Mouse (Mus musculus): ENCODE data around the gene Ntng2. TPM values are rescaled to one million over a fixed set of nuclear protein-coding genes. Genes with fewer than 3 reads are reported as not detected.
A peak's percentile ranks its signal among the peaks of the same experiment; 100 is the strongest.

Gene Ntng2
- polyA plus RNA-seq, 1 experiment: 3.8 TPM

DNA sequence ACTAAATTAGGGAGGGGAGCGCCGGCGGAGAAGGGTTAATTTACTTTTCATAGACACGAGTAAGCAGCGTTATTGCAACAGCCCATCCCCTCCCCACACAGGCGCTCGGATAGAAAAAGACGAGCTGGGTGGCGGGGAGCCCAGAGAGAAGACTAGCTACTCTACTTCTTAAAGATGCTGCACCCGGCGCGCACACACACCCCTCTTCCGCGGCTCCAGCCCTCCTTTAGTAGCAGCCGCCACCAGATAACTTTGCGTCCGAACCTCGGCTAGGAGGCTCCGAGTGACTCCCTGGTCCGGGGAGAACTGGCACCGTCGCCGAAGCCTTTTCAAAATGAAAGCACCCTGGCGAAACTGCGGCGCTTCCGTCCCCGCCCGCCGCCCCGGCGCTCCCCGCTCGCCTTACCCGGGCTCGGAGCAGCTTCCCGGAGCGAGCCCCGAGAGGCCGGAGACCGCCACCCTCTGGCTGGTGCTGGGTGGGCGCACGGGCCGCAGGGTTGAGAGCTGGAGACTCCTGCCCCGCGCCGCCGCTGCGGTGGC lies 676 bp downstream of the Ntng2 start:
- no peak for TF ChIP-seq CTCF (IDR thresholded peaks at IDR 0.05; ENCODE audit: low read depth, low read length)
- H3K27ac ChIP-seq (ENCODE audit: insufficient read depth, low read depth, low read length): no peak overlapping the region
- peak overlapping the region; percentile 72 for H3K4me3 ChIP-seq (ENCODE audit: insufficient read depth, low read length)
- H3K4me1 ChIP-seq (ENCODE audit: control insufficient read depth, insufficient read depth, low read length): 0 out of 2 replicates have a peak, but pooled peaks cover 2% of the 10 kb centered on the region

DNA sequence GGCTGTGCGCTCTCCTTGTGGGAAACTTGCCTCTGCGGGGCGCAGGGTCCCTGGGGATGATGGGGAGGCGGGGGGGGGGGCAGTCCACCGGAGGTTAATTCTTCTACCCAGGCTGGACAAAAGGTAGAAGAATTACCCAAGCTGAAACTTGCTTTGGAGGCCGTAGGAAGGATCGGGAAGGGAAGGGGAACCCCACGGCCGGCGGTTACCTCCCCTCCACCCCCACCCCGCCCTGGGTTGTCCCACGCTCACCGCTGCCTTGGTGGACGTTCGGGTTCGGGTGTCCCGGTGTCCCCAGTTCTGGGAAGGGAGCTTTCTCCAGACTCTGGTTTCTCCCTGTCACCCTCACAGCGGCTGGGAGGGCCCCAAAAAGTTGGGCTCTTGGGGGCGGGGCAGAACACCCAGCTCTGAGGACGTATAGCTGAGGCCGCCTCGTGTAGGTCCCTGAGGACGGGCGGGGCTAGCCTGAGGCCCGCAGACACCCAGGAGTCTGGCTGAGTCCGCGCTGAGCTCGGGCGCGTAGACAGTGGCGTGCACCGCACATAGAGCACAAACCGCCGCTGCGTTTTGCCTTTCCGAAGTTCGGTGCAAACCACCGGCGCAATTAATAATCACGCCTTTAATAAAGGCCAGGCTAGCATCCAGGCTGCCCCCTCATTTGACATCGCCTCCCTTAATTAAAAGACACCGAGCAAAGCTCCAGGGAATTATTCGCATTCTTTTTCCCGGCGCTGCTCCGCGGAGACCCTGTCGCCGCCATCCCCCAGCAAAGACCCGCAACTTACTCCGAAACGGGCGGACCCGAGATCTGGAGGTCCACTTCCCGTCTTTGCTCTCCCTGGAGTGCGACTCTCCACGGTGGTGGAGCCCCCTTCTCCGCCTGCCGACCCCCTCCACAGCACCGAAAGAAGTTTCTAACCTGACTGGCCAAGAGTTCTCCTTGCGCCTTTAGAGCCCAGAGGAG lies 1.4 kb downstream of the Ntng2 start:
- no peak for TF ChIP-seq POLR2A (IDR thresholded peaks at IDR 0.05; ENCODE audit: borderline replicate concordance, low read depth, low read length)
- TF ChIP-seq CTCF (IDR thresholded peaks at IDR 0.05; ENCODE audit: low read depth, low read length): no peak
- Histone ChIP-seq H3K4me3 (ENCODE audit: insufficient read depth, low read length) (peak overlapping the region; percentile 72), H3K27ac (ENCODE audit: insufficient read depth, low read depth, low read length) (no peak overlapping the region), H3K4me1 (ENCODE audit: control insufficient read depth, insufficient read depth, low read length) (0 out of 2 replicates have a peak, but pooled peaks cover 2% of the 10 kb centered on the region)

DNA sequence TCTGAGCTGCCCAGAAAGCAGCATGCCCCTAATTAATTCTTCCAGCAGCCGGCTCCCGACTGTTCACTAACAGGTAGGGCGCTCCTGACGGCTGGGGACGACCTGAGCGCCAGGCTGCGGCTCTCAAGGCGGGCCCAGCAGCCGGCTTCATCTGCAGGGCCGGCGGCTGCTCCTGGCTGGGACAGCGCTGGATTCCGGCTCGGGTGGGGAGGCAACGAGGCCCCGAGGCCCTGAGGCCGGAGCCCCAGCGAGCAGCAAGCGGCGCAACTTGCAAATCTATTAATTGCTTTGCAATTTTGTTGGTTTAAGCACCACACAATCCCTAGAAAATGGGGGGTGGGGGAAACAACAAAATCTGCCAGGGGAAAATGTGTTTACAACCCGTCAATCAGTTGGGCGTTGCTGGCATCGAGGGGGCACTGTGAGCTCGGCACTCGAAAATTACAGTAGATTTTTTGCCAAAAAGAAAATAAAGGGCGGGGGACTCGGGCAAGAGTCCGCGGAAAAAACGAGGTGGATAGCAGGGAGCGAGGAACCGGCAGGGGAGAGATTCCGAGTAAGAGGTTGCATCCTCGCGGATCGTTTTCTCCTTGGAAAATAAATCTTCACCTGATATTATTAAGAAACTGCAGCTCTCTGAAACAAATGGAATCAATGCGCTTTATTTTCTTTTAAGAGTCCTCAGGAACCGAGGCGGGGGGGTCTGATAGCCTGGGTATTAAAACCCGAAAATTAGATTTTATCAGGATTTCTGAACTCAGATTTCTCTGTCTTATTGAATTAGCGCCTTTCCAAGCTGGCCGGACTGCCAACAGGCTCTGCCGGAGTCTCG lies 2.3 kb downstream of the Ntng2 start:
- Histone ChIP-seq H3K4me1 (ENCODE audit: control insufficient read depth, insufficient read depth, low read length) (0 out of 2 replicates have a peak, but pooled peaks cover 2% of the 10 kb centered on the region), H3K4me3 (ENCODE audit: insufficient read depth, low read length) (no peak overlapping the region), H3K27ac (ENCODE audit: insufficient read depth, low read depth, low read length) (no peak overlapping the region)
- TF ChIP-seq POLR2A (IDR thresholded peaks at IDR 0.05; ENCODE audit: borderline replicate concordance, low read depth, low read length): no peak
- TF ChIP-seq CTCF (IDR thresholded peaks at IDR 0.05; ENCODE audit: low read depth, low read length): no peak

DNA sequence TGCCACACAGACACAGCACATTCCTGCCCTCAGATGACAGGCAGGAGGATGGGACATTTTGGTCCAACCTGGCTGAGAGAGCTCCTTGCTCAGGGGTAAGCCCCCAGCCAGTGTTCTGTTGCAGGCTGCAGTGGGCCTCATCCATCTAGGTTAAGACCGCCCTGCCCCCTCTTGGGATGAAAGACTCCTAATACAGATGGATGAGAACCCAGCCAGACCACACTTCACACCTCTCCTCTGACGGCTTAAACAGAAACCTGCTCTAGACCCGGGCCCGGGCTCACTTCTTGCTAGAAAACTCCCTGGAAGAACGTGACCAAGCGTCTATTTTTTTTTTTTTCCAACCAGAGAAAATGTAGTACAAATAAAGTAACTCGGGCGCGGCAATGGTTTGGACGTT lies 3.0 kb downstream of the Ntng2 start:
- Histone ChIP-seq H3K4me1 (ENCODE audit: control insufficient read depth, insufficient read depth, low read length) (0 out of 2 replicates have a peak, but pooled peaks cover 2% of the 10 kb centered on the region), H3K27ac (ENCODE audit: insufficient read depth, low read depth, low read length) (no peak overlapping the region), H3K4me3 (ENCODE audit: insufficient read depth, low read length) (no peak overlapping the region)
- TF ChIP-seq CTCF (IDR thresholded peaks at IDR 0.05; ENCODE audit: low read depth, low read length) (no peak), POLR2A (IDR thresholded peaks at IDR 0.05; ENCODE audit: borderline replicate concordance, low read depth, low read length) (no peak)

DNA sequence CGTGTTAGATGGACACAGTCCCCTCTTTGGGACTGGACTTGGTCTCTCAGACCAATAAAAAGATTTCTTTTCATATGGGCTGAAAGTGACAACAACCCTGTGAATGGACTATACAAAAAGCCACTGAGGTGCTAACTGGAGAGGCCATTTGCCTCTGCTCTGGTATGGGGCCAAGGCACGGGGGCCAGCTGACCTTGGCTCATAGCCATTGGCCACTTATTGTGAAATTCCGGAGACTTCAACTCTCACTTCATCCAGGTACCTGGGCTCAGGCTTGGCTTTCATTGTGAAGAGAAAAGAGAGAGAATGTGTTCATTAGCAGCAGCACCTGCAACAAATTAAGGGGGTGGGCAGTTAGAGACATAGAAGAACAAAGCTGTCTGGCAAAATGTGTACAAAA lies 4.3 kb downstream of the Ntng2 start:
- 0 out of 2 replicates have a peak, but pooled peaks cover 2% of the 10 kb centered on the region for H3K4me1 ChIP-seq (ENCODE audit: control insufficient read depth, insufficient read depth, low read length)
- no peak overlapping the region for H3K4me3 ChIP-seq (ENCODE audit: insufficient read depth, low read length)
- TF ChIP-seq CTCF (IDR thresholded peaks at IDR 0.05; ENCODE audit: low read depth, low read length): no peak
- no peak for TF ChIP-seq POLR2A (IDR thresholded peaks at IDR 0.05; ENCODE audit: borderline replicate concordance, low read depth, low read length)
- no peak overlapping the region for H3K27ac ChIP-seq (ENCODE audit: insufficient read depth, low read depth, low read length)

DNA sequence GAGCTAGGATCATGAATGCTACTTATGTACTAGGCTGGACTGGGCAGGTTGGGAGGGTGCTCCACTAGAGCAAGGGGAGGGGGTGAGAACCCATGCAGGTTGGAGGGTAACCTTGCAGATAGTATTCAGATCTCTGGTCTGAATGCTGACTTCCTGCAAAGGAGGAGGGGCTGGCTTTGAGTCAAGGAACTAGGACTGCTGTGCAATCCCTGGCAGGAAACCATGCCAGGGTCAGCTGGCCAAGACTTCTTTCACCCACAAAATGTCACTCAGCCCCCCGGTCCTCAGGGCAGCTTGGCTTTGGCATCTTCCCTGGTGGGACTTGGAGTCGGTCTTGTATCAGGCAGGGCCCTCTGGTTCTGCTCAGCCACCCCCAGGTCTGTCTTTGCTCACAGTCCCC lies 5.4 kb downstream of the Ntng2 start:
- Histone ChIP-seq H3K4me3 (ENCODE audit: insufficient read depth, low read length) (no peak overlapping the region), H3K27ac (ENCODE audit: insufficient read depth, low read depth, low read length) (no peak overlapping the region), H3K4me1 (ENCODE audit: control insufficient read depth, insufficient read depth, low read length) (0 out of 2 replicates have a peak, but pooled peaks cover 2% of the 10 kb centered on the region)
- TF ChIP-seq CTCF (IDR thresholded peaks at IDR 0.05; ENCODE audit: low read depth, low read length) (no peak), POLR2A (IDR thresholded peaks at IDR 0.05; ENCODE audit: borderline replicate concordance, low read depth, low read length) (no peak)

DNA sequence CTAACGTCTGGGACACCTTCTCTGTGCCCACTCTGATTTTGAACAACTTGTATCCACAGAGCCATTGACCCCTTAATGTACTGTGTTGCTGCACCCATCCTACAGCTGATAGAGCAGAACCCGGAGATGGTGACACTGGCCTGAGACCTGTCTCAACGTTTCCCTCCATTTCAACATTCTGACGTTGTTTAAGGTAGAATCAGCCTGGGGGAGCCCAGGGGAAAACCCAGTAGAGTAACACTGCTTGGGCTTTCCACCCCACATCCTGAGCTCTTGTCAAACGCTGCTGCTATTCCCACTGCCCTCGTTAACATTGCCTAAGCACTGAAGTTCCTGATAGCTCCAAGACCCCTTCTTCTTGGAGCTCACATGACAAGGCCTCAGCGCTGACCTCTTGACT lies 5.9 kb downstream of the Ntng2 start:
- Histone ChIP-seq H3K4me3 (ENCODE audit: insufficient read depth, low read length) (no peak overlapping the region), H3K4me1 (ENCODE audit: control insufficient read depth, insufficient read depth, low read length) (0 out of 2 replicates have a peak, but pooled peaks cover 2% of the 10 kb centered on the region), H3K27ac (ENCODE audit: insufficient read depth, low read depth, low read length) (no peak overlapping the region)
- no peak for TF ChIP-seq POLR2A (IDR thresholded peaks at IDR 0.05; ENCODE audit: borderline replicate concordance, low read depth, low read length)
- no peak for TF ChIP-seq CTCF (IDR thresholded peaks at IDR 0.05; ENCODE audit: low read depth, low read length)

DNA sequence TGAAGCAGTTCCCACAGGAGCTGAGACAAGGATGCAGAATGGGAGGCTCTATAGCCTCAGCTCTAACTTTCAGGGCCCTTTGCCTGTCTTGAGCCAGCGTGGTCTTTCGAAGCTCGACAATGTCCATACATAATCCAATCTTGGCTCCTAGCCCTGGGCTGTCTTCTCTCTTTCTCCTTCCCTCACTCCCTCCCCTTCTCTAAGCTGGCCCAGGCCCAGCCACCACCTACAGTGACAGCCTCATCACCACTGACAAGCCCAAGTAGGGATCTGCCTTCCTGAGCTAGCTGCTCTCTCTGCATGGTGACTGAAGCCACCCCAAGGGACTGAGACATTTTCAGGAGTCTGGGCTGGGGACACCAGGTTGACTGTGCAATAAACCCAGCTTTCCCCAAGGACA lies 6.5 kb downstream of the Ntng2 start:
- TF ChIP-seq POLR2A (IDR thresholded peaks at IDR 0.05; ENCODE audit: borderline replicate concordance, low read depth, low read length) (no peak), CTCF (IDR thresholded peaks at IDR 0.05; ENCODE audit: low read depth, low read length) (no peak)
- H3K27ac ChIP-seq (ENCODE audit: insufficient read depth, low read depth, low read length): no peak overlapping the region
- 0 out of 2 replicates have a peak, but pooled peaks cover 2% of the 10 kb centered on the region for H3K4me1 ChIP-seq (ENCODE audit: control insufficient read depth, insufficient read depth, low read length)
- no peak overlapping the region for H3K4me3 ChIP-seq (ENCODE audit: insufficient read depth, low read length)

DNA sequence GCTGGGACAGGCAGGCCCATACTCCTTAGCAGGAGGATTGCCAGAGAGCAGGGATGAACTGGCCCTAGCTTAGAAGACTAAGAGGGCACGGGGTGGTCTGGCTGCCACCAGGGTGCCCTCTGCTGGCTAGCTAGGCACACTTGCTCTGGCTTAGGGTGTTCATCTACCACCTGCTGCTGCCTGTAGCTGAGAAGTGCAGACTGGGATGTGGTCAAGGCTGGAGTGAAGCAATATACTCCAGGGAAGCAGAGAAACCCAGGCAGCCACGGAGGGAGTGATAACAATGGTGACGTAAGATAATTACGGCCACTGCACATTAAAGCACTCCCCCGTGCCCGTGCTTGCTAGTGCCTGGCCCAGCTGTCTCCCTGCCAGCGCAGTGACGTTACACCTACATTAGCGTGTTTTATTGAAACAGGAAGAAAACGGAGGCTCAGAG lies 7.4 kb downstream of the Ntng2 start:
- Histone ChIP-seq H3K27ac (ENCODE audit: insufficient read depth, low read depth, low read length) (no peak overlapping the region), H3K4me3 (ENCODE audit: insufficient read depth, low read length) (no peak overlapping the region), H3K4me1 (ENCODE audit: control insufficient read depth, insufficient read depth, low read length) (0 out of 2 replicates have a peak, but pooled peaks cover 2% of the 10 kb centered on the region)
- TF ChIP-seq CTCF (IDR thresholded peaks at IDR 0.05; ENCODE audit: low read depth, low read length): peak; percentile 51
- no peak for TF ChIP-seq POLR2A (IDR thresholded peaks at IDR 0.05; ENCODE audit: borderline replicate concordance, low read depth, low read length)
